Mouse (Mus musculus) duodenum, adult 2 months (tissue): ENCODE data around the gene Gm17660. TPM values are rescaled to one million over a fixed set of nuclear protein-coding genes. Genes with fewer than 3 reads are reported as not detected.

Experiments used
- polyA plus RNA-seq: library from polyadenylated mRNA; depleted of rRNA; stranded (reverse); fragments of >200 nt; gene quantifications from 2 replicates; pipeline ENCODE4 v1.2.3, GENCODE M21; 2012; ENCODE audit warnings: low replicate concordance; rRNA removed

The Gm17660 gene
- not detected in 2 replicates for polyA plus RNA-seq

DNA sequence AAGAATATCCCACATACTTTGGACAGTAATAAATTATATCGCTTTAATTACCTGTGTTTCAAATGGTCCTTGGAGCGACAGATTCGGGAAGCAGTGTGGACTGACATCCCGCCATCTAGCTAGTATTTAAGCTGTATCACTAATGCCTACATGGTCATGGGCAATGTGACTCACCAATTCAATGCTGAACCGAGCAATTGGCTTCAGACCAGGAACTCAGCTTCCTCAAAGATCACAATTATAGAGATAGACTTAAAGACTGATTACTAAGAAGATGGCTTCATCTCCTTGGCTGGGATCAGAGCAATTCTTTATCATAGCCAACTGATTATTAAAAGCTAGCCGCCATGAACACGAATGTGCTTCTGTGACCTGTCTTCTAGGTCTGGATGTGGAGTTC lies at the start of gene Gm17660:
Gene Gm17660, minus strand, starts transcription at position 101 of the 400 bp plus-strand sequence.

DNA sequence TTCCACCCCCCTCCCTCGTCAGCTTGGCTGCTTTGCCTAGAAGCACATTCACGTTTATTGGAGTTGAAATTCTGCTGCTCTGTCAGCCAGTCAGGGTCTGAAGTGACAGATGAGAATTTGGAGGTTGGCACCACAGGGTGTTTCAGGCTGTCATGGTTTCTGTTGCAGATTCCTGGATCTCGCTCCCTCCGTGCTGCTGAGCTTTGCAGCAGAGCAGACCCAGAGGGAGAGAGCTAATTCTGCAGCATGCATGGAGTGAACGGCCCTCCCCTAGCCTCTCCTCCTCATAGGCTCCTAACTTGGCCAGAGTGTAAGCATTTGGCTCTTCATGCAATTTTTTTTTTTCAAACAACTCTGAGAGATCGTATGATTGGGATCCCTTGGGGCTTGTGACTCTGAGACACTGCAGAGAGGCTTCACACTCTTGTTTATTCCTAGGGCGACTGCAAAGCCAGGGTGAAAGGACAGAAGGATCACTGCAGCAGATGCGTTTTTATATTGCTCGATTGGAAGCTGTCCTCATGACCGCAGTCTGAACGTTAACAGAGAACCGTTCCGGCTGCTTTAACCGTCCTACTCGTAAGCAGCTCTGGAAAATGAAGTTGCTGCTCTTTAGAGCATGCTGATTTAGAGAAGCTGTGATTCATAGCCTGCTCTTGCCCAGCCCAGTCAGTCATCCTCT lies 36.2 kb upstream of the Gm17660 start, which contains the start of gene Sparcl1:
Gene Sparcl1, minus strand, starts transcription at position 243 of the 682 bp plus-strand sequence.

DNA sequence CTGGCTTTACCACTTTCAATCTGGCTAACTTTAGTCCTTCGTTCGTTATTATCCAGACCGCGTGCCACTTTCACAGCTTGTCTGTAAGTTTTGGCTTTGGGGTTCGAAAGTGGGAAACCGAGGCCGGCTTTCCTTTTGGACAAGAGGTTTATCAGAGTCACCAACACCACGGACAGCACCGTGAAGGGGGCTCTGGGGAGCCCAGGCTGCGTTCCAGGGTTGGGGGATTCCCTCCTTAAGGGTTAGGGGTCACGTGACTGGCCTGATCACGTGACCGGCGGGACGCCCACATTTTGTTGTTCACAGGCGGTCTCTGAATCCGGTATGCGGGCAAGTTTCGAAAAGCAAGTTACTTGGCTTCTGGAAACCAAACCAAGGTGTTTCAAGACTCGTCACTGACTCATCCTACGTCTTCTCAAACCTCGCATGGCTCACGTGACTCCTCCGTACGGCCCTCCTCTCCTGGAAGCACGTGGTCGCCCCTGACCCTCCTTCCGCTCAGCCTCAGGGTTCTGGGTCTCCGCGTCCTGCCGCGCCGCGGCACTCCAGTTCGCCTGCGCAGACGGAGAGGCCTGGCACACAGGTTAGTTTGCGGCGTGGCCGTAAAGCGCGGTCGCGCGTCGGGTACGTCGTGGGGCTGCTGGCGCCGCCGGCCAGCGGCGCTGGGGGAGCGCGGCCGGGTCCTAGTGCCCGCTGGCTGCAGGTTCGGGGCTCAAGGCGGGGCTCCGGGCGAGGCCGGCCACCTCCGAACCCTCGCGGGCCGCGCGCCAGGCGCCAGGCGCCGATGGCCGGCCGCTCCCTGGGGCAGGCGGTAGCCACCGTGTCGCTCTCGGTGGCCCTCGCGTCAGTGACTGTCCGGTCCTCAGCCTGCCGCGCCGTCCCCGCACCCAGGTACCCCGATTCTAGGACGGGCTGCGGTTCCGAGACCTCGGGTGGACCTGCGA lies 30.9 kb downstream of the Gm17660 start, which contains the start of gene Nudt9:
Gene Nudt9, plus strand, starts transcription at position 51 of the 944 bp plus-strand sequence.

DNA sequence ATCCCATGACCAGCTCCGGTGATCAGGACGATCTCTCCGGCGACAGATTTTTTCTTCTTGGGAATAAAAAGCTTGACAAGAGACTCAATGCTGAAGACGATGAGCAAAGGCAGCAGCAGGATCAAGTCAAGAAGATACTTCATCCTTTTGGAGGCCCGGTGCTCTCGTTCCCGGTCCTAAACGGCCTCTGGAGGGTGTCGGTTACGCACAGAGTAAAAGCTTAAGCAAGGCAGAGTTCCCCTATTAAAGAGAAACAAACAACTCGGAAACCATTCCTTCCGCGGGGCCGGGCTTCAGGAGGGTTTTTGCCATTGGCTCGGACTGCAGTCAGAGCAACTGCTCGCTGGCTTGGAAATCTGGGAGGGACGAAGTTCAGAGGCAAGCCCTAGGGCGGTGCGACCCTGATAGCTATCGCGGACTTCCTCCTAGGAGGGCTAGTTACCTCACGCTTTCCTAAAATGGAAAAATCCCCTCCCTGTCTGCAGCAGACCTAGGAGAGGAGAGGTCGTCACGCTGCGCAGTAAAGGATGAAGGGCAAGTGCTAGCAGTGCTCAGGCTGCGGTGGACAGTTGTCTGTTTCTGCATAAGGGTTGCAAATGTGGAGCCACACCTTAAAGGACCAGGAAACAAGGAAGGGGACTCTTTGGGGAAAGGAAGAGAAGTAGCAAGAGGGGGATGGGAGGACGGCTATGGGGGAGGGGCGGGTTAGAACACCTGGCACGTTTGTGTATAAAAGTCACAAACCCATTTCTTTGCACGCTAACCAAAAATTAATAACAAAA lies 55.6 kb downstream of the Gm17660 start, which contains the start of gene Hsd17b11:
Gene Hsd17b11, minus strand, starts transcription at position 323 of the 782 bp plus-strand sequence.

Other genes with a start within 250 kb of the Gm17660 start
- gene Klhl8, start 166.3 kb downstream of the Gm17660 start, polyA plus RNA-seq: 0.83 and 0.89 TPM in 2 replicates
- gene Hsd17b13, start 100.2 kb downstream of the Gm17660 start, polyA plus RNA-seq: 4.3 and 14.9 TPM in 2 replicates
- 81.1 and 120 TPM in 2 replicates for gene Hsd17b11, start 55.7 kb downstream of the Gm17660 start, polyA plus RNA-seq
- 49.6 and 68.0 TPM in 2 replicates for gene Nudt9, start 31.3 kb downstream of the Gm17660 start, polyA plus RNA-seq
- 15.4 and 38.8 TPM in 2 replicates for gene Sparcl1, start 36.1 kb upstream of the Gm17660 start, polyA plus RNA-seq
- gene Dspp, start 93.1 kb upstream of the Gm17660 start, polyA plus RNA-seq: not detected in 2 replicates
- gene Dmp1, start 125.0 kb upstream of the Gm17660 start, polyA plus RNA-seq: 0.04 and 0.05 TPM in 2 replicates
- not detected in 2 replicates for gene Ibsp, start 221.6 kb upstream of the Gm17660 start, polyA plus RNA-seq
- gene Mepe, start 247.7 kb upstream of the Gm17660 start, polyA plus RNA-seq: not detected in 2 replicates